Mouse (Mus musculus) lung, postnatal 0 days (tissue): Measurements from ENCODE around the gene Atp6v1e2.

Experiments used
- CTCF ChIP-seq: IDR thresholded peaks from 2 replicates; pipeline ENCODE4 v1.5.1; 2016; ENCODE audit warnings: antibody characterized with exemption, mild to moderate bottlenecking
- EP300 ChIP-seq: IDR thresholded peaks from 2 replicates; pipeline ENCODE4 v1.6.1; 2016; ENCODE audit warnings: antibody characterized with exemption, mild to moderate bottlenecking, control low read depth

GRCm38 (mm10) chr17:86917048-86917447 lies 30.6 kb downstream of the Atp6v1e2 start, which contains the start of gene Tmem247:
- TF ChIP-seq CTCF (no peak), EP300 (no peak)
